In genomic region chr7:79890436-79891221, GRCm38 (mm10) we compare ENCODE assay signal across 14 mouse cellular contexts. TPM values are rescaled to one million over a fixed set of nuclear protein-coding genes. Genes with fewer than 3 reads are reported as not detected.
A peak's percentile ranks its signal among the peaks of the same experiment; 100 is the strongest.
DNase-seq lines count a peak whose midpoint lies in the region; ATAC-seq and TF ChIP-seq lines count a peak whose summit lies in the region.
"Had no signal": no experiment of that assay in that cellular context is flagged by ENCODE, and none has a peak within 500 bp of the region (broad histone marks: within the 10 kb centered on the region; RNA-seq: fewer than 3 reads in every experiment).

No protein-coding gene starts in this region.

- ATAC-seq in forebrain, embryonic 11.5 days (replicated peaks; ENCODE audit: low FRiP score), result no peak
- no peak for ATAC-seq in forebrain, postnatal 0 days
- ATAC-seq in intestine, embryonic 14.5 days (replicated peaks; ENCODE audit: low FRiP score, low TSS enrichment, low read depth), result 0 out of 2 replicates have a peak, but pooled peaks have one; percentile 6
- ATAC-seq in stomach, embryonic 14.5 days (ENCODE audit: insufficient number of reproducible peaks, insufficient read depth, low FRiP score, low read depth), result no peak
- no peak for ATAC-seq in hindbrain, postnatal 0 days
- ATAC-seq: Patski had no signal

- no peak overlapping the region for H3K4me3 ChIP-seq in forebrain, embryonic 11.5 days (ENCODE audit: low read depth, low read length)
- H3K4me3 ChIP-seq in forebrain, postnatal 0 days (ENCODE audit: low read depth, low read length), result no peak overlapping the region
- no peak overlapping the region for H3K4me3 ChIP-seq in intestine, embryonic 14.5 days (ENCODE audit: low read depth, low read length)
- no peak overlapping the region for H3K4me3 ChIP-seq in stomach, embryonic 14.5 days (ENCODE audit: low read depth, low read length)
- H3K4me3 ChIP-seq in hindbrain, postnatal 0 days (ENCODE audit: low read length), result no peak overlapping the region
- H3K4me3 ChIP-seq: heart, embryonic 15.5 days; left cerebral cortex, adult 2 months; liver, embryonic 13.5 days; midbrain, embryonic 12.5 days had no signal

- H3K36me3 ChIP-seq in forebrain, embryonic 11.5 days (ENCODE audit: control insufficient read depth, insufficient read depth, low read length), result no peaks in the 10 kb centered on the region; the same call in 1 of the 2 replicates
- H3K36me3 ChIP-seq in forebrain, postnatal 0 days (ENCODE audit: insufficient read depth), result peaks cover 27% of the 10 kb centered on the region
- peaks cover 17% of the 10 kb centered on the region; the same call in 1 of the 2 replicates for H3K36me3 ChIP-seq in intestine, embryonic 14.5 days (ENCODE audit: control insufficient read depth, insufficient read depth, low read length)
- 0 out of 2 replicates have a peak, but pooled peaks cover 3% of the 10 kb centered on the region for H3K36me3 ChIP-seq in stomach, embryonic 14.5 days (ENCODE audit: control insufficient read depth, insufficient read depth, low read length)
- peaks cover 16% of the 10 kb centered on the region; the same call in 1 of the 2 replicates for H3K36me3 ChIP-seq in hindbrain, postnatal 0 days (ENCODE audit: insufficient read depth, low read length)
- H3K36me3 ChIP-seq: heart, embryonic 15.5 days had no signal

- no peaks in the 10 kb centered on the region for H3K4me1 ChIP-seq in forebrain, embryonic 11.5 days (replicated peaks; ENCODE audit: control insufficient read depth, insufficient read depth, low read length)
- H3K4me1 ChIP-seq in forebrain, postnatal 0 days (ENCODE audit: insufficient read depth), result no peaks in the 10 kb centered on the region
- H3K4me1 ChIP-seq in intestine, embryonic 14.5 days (replicated peaks; ENCODE audit: control insufficient read depth, insufficient read depth, low read length), result no peaks in the 10 kb centered on the region
- no peaks in the 10 kb centered on the region for H3K4me1 ChIP-seq in stomach, embryonic 14.5 days (ENCODE audit: control insufficient read depth, insufficient read depth, low read length)
- H3K4me1 ChIP-seq in hindbrain, postnatal 0 days (ENCODE audit: insufficient read depth, low read length), result no peaks in the 10 kb centered on the region
- H3K4me1 ChIP-seq: liver, embryonic 13.5 days; midbrain, embryonic 12.5 days had no signal

- 90% methylated on average over 15 of the region's 15 CpGs for WGBS in forebrain, embryonic 11.5 days
- WGBS in forebrain, postnatal 0 days, result 89% methylated on average over 15 of the region's 15 CpGs
- WGBS in intestine, embryonic 14.5 days, result 83% methylated on average over 15 of the region's 15 CpGs
- WGBS in stomach, embryonic 14.5 days, result 84% methylated on average over 15 of the region's 15 CpGs
- WGBS in hindbrain, postnatal 0 days, result 85% methylated on average over 15 of the region's 15 CpGs

- H3K9ac ChIP-seq in forebrain, embryonic 11.5 days (ENCODE audit: low read length), result no peak overlapping the region
- H3K9ac ChIP-seq in forebrain, postnatal 0 days, result no peak overlapping the region
- H3K9ac ChIP-seq in intestine, embryonic 14.5 days (ENCODE audit: low read length), result no peak overlapping the region
- H3K9ac ChIP-seq in stomach, embryonic 14.5 days (replicated peaks; ENCODE audit: low read depth, low read length), result no peak overlapping the region
- H3K9ac ChIP-seq in hindbrain, postnatal 0 days (replicated peaks; ENCODE audit: low read length), result no peak overlapping the region
- H3K9ac ChIP-seq: heart, embryonic 15.5 days; liver, embryonic 13.5 days; midbrain, embryonic 12.5 days had no signal

- no peak overlapping the region for H3K27ac ChIP-seq in forebrain, embryonic 11.5 days (ENCODE audit: low read depth, low read length)
- no peak overlapping the region for H3K27ac ChIP-seq in forebrain, postnatal 0 days (ENCODE audit: low read depth, low read length)
- H3K27ac ChIP-seq in intestine, embryonic 14.5 days (ENCODE audit: low read depth), result peak overlapping the region; percentile 57
- H3K27ac ChIP-seq in stomach, embryonic 14.5 days (ENCODE audit: low read length), result 0 out of 2 replicates have a peak overlapping the region, but pooled peaks have one; percentile 6
- H3K27ac ChIP-seq in hindbrain, postnatal 0 days, result no peak overlapping the region
- H3K27ac ChIP-seq: heart, embryonic 15.5 days; left cerebral cortex, adult 2 months; liver, embryonic 13.5 days; midbrain, embryonic 12.5 days had no signal

- no peaks in the 10 kb centered on the region for H3K9me3 ChIP-seq in forebrain, embryonic 11.5 days (ENCODE audit: control insufficient read depth, low read length)
- no peaks in the 10 kb centered on the region for H3K9me3 ChIP-seq in forebrain, postnatal 0 days (ENCODE audit: low read length)
- H3K9me3 ChIP-seq in intestine, embryonic 14.5 days (ENCODE audit: control insufficient read depth, low read length), result no peaks in the 10 kb centered on the region
- no peaks in the 10 kb centered on the region for H3K9me3 ChIP-seq in stomach, embryonic 14.5 days (ENCODE audit: control insufficient read depth, low read depth, low read length)
- H3K9me3 ChIP-seq in hindbrain, postnatal 0 days (ENCODE audit: low read length), result no peaks in the 10 kb centered on the region
- H3K9me3 ChIP-seq: heart, embryonic 15.5 days; liver, embryonic 13.5 days; midbrain, embryonic 12.5 days had no signal

- TF ChIP-seq CTCF in forebrain, postnatal 0 days (IDR thresholded peaks at IDR 0.05; ENCODE audit: low read depth), result no peak
- TF ChIP-seq CTCF in hindbrain, postnatal 0 days (IDR thresholded peaks at IDR 0.05; ENCODE audit: low read depth), result no peak

- peak; percentile 41 for DNase-seq in forebrain, embryonic 11.5 days (ENCODE audit: low spot score)
- no peak for DNase-seq in forebrain, postnatal 0 days
- no peak for DNase-seq in intestine, embryonic 14.5 days (ENCODE audit: low spot score)
- peak; percentile 57 for DNase-seq in kidney, postnatal 10 days
- no peak for DNase-seq in urinary bladder, postnatal 25 days (ENCODE audit: low spot score)
- DNase-seq in hindbrain, postnatal 0 days (ENCODE audit: low spot score), result no peak
- DNase-seq in testis, postnatal 14 days (ENCODE audit: low spot score), result no peak
- DNase-seq: B cell, adult 2 months; liver, embryonic 13.5 days had no signal

- no peaks in the 10 kb centered on the region for H3K27me3 ChIP-seq in forebrain, embryonic 11.5 days (ENCODE audit: control insufficient read depth, insufficient read depth, low read length)
- H3K27me3 ChIP-seq in forebrain, postnatal 0 days (ENCODE audit: insufficient read depth, low read length), result no peaks in the 10 kb centered on the region
- H3K27me3 ChIP-seq in intestine, embryonic 14.5 days (replicated peaks; ENCODE audit: control insufficient read depth, insufficient read depth, low read length), result no peaks in the 10 kb centered on the region
- H3K27me3 ChIP-seq in stomach, embryonic 14.5 days (ENCODE audit: control insufficient read depth, insufficient read depth, low read length), result no peaks in the 10 kb centered on the region
- no peaks in the 10 kb centered on the region for H3K27me3 ChIP-seq in hindbrain, postnatal 0 days (ENCODE audit: insufficient read depth, low read length)
- H3K27me3 ChIP-seq: heart, embryonic 15.5 days; liver, embryonic 13.5 days; midbrain, embryonic 12.5 days; Patski had no signal

- no peak overlapping the region for H3K4me2 ChIP-seq in forebrain, embryonic 11.5 days (ENCODE audit: low read depth, low read length, severe bottlenecking)
- H3K4me2 ChIP-seq in forebrain, postnatal 0 days (ENCODE audit: low read depth), result no peak overlapping the region
- no peak overlapping the region for H3K4me2 ChIP-seq in intestine, embryonic 14.5 days (ENCODE audit: low read length)
- H3K4me2 ChIP-seq in stomach, embryonic 14.5 days (replicated peaks; ENCODE audit: low read depth, low read length), result no peak overlapping the region
- H3K4me2 ChIP-seq in hindbrain, postnatal 0 days (ENCODE audit: low read depth, low read length), result no peak overlapping the region
- H3K4me2 ChIP-seq: heart, embryonic 15.5 days; liver, embryonic 13.5 days; midbrain, embryonic 12.5 days had no signal

RNA-seq across cellular contexts. Expression of gene Anpep, which starts 29.8 kb away (rescaled TPM):
- polyA plus RNA-seq in forebrain, embryonic 11.5 days (2014; fragmentation: Nextera tagmentation; extraction: Ambion mirVana), result 4.1 and 4.6 TPM in 2 replicates
- total RNA-seq in forebrain, postnatal 0 days (2014; rRNA removed), result 3.4 and 5.8 TPM in 2 replicates
- polyA plus RNA-seq in forebrain, postnatal 0 days (2015; fragmentation: Nextera tagmentation; extraction: Ambion mirVana), result 3.7 and 4.7 TPM in 2 replicates
- polyA plus RNA-seq in intestine, embryonic 14.5 days (2014; fragmentation: Nextera tagmentation; extraction: Ambion mirVana), result 88.2 and 94.9 TPM in 2 replicates
- polyA plus RNA-seq in stomach, embryonic 14.5 days (2014; fragmentation: Nextera tagmentation; extraction: Ambion mirVana), result 25.9 and 26.3 TPM in 2 replicates
- 4.1 and 12.1 TPM in 2 replicates for total RNA-seq in hindbrain, postnatal 0 days (2014; rRNA removed)
- 3.7 and 5.0 TPM in 2 replicates for polyA plus RNA-seq in hindbrain, postnatal 0 days (2015; fragmentation: Nextera tagmentation; extraction: Ambion mirVana)

RNA-seq across cellular contexts. Expression of gene Ap3s2, which starts 29.8 kb away (rescaled TPM):
- 46.6 and 53.1 TPM in 2 replicates for polyA plus RNA-seq in forebrain, embryonic 11.5 days (2014; fragmentation: Nextera tagmentation; extraction: Ambion mirVana)
- 32.1 and 38.0 TPM in 2 replicates for total RNA-seq in forebrain, postnatal 0 days (2014; rRNA removed)
- polyA plus RNA-seq in forebrain, postnatal 0 days (2015; fragmentation: Nextera tagmentation; extraction: Ambion mirVana), result 36.7 and 39.0 TPM in 2 replicates
- polyA plus RNA-seq in intestine, embryonic 14.5 days (2014; fragmentation: Nextera tagmentation; extraction: Ambion mirVana), result 30.0 and 30.9 TPM in 2 replicates
- 31.9 and 34.0 TPM in 2 replicates for polyA plus RNA-seq in stomach, embryonic 14.5 days (2014; fragmentation: Nextera tagmentation; extraction: Ambion mirVana)
- total RNA-seq in hindbrain, postnatal 0 days (2014; rRNA removed), result 33.5 and 35.7 TPM in 2 replicates
- polyA plus RNA-seq in hindbrain, postnatal 0 days (2015; fragmentation: Nextera tagmentation; extraction: Ambion mirVana), result 27.5 and 32.0 TPM in 2 replicates

RNA-seq across cellular contexts. Expression of gene Arpin, which starts 44.5 kb away (rescaled TPM):
- 20.8 and 23.0 TPM in 2 replicates for polyA plus RNA-seq in forebrain, embryonic 11.5 days (2014; fragmentation: Nextera tagmentation; extraction: Ambion mirVana)
- 19.5 and 22.8 TPM in 2 replicates for total RNA-seq in forebrain, postnatal 0 days (2014; rRNA removed)
- polyA plus RNA-seq in forebrain, postnatal 0 days (2015; fragmentation: Nextera tagmentation; extraction: Ambion mirVana), result 10.5 and 12.5 TPM in 2 replicates
- 46.7 and 51.0 TPM in 2 replicates for polyA plus RNA-seq in intestine, embryonic 14.5 days (2014; fragmentation: Nextera tagmentation; extraction: Ambion mirVana)
- 37.7 and 39.6 TPM in 2 replicates for polyA plus RNA-seq in stomach, embryonic 14.5 days (2014; fragmentation: Nextera tagmentation; extraction: Ambion mirVana)
- 29.6 and 34.3 TPM in 2 replicates for total RNA-seq in hindbrain, postnatal 0 days (2014; rRNA removed)
- 16.1 and 16.6 TPM in 2 replicates for polyA plus RNA-seq in hindbrain, postnatal 0 days (2015; fragmentation: Nextera tagmentation; extraction: Ambion mirVana)

Comparison
In these comparisons a context has a peak if more than half of its experiments do, and no peak if none do; other contexts are left out.
1. DNase-seq: peak in forebrain, embryonic 11.5 days (single experiment) and kidney, postnatal 10 days (single experiment); none in forebrain, postnatal 0 days (single experiment), intestine, embryonic 14.5 days (single experiment), urinary bladder, postnatal 25 days (single experiment), hindbrain, postnatal 0 days (single experiment) and testis, postnatal 14 days (single experiment).
2. H3K27ac ChIP-seq: peak in intestine, embryonic 14.5 days (single experiment) and stomach, embryonic 14.5 days (single experiment); none in forebrain, embryonic 11.5 days (single experiment), forebrain, postnatal 0 days (single experiment) and hindbrain, postnatal 0 days (single experiment).